Mouse (Mus musculus): ENCODE results near the gene Bin2.

Gene Bin2

GRCm38 (mm10) chr15:100669337-100669736 lies at the start of gene Bin2:
Gene Bin2 (minus strand): TSS chr15:100669553.
- no peak for DNase-seq (ENCODE audit: low read depth, low spot score)

- no peak for DNase-seq (ENCODE audit: low read depth, low spot score)
These were observed 49.2 kb upstream of the Bin2 start for GRCm38 (mm10) chr15:100718572-100718971.

- DNase-seq (ENCODE audit: low read depth, low spot score): no peak
These were observed 48.6 kb upstream of the Bin2 start for GRCm38 (mm10) chr15:100717933-100718332.

GRCm38 (mm10) chr15:100715399-100715993 lies 46.1 kb upstream of the Bin2 start:
- DNase-seq (ENCODE audit: low read depth, low spot score): no peak

GRCm38 (mm10) chr15:100714470-100714869 lies 45.1 kb upstream of the Bin2 start:
- DNase-seq (ENCODE audit: low read depth, low spot score): no peak

GRCm38 (mm10) chr15:100710838-100711237 lies 41.5 kb upstream of the Bin2 start:
- no peak for DNase-seq (ENCODE audit: low read depth, low spot score)

GRCm38 (mm10) chr15:100708433-100709078 lies 39.2 kb upstream of the Bin2 start:
- no peak for DNase-seq (ENCODE audit: low read depth, low spot score)

GRCm38 (mm10) chr15:100706226-100706625 lies 36.9 kb upstream of the Bin2 start:
- DNase-seq (ENCODE audit: low read depth, low spot score): no peak

- no peak for DNase-seq (ENCODE audit: low read depth, low spot score)
These were observed 36.0 kb upstream of the Bin2 start for GRCm38 (mm10) chr15:100705376-100705775.

- no peak for DNase-seq (ENCODE audit: low read depth, low spot score)
These were observed 34.6 kb upstream of the Bin2 start for GRCm38 (mm10) chr15:100703913-100704312.

- DNase-seq (ENCODE audit: low read depth, low spot score): no peak
These were observed 32.5 kb upstream of the Bin2 start for GRCm38 (mm10) chr15:100701856-100702255.

GRCm38 (mm10) chr15:100701108-100701507 lies 31.8 kb upstream of the Bin2 start:
- no peak for DNase-seq (ENCODE audit: low read depth, low spot score)

- DNase-seq (ENCODE audit: low read depth, low spot score): no peak
These were observed 31.1 kb upstream of the Bin2 start for GRCm38 (mm10) chr15:100700424-100700823.

- DNase-seq (ENCODE audit: low read depth, low spot score): no peak
These were observed 30.0 kb upstream of the Bin2 start for GRCm38 (mm10) chr15:100699386-100699785.

GRCm38 (mm10) chr15:100698078-100698477 lies 28.7 kb upstream of the Bin2 start:
- DNase-seq (ENCODE audit: low read depth, low spot score): no peak

- DNase-seq (ENCODE audit: low read depth, low spot score): no peak
These were observed 25.1 kb upstream of the Bin2 start for GRCm38 (mm10) chr15:100694406-100694805.

GRCm38 (mm10) chr15:100691990-100692389 lies 22.6 kb upstream of the Bin2 start:
- no peak for DNase-seq (ENCODE audit: low read depth, low spot score)

GRCm38 (mm10) chr15:100687430-100687971 lies 18.1 kb upstream of the Bin2 start, which contains the start of gene Cela1:
Gene Cela1 (minus strand): TSS chr15:100687921.
- DNase-seq (ENCODE audit: low read depth, low spot score): no peak

GRCm38 (mm10) chr15:100686989-100687388 lies 17.6 kb upstream of the Bin2 start:
- no peak for DNase-seq (ENCODE audit: low read depth, low spot score)

- DNase-seq (ENCODE audit: low read depth, low spot score): no peak
These were observed 17.1 kb upstream of the Bin2 start for GRCm38 (mm10) chr15:100686434-100686833.

- DNase-seq (ENCODE audit: low read depth, low spot score): no peak
These were observed 16.5 kb upstream of the Bin2 start for GRCm38 (mm10) chr15:100685849-100686248.

GRCm38 (mm10) chr15:100685255-100685654 lies 15.9 kb upstream of the Bin2 start:
- no peak for DNase-seq (ENCODE audit: low read depth, low spot score)

GRCm38 (mm10) chr15:100684450-100684849 lies 15.1 kb upstream of the Bin2 start:
- no peak for DNase-seq (ENCODE audit: low read depth, low spot score)
